Mouse (Mus musculus): ENCODE data around the gene Rab5c. TPM values are rescaled to one million over a fixed set of nuclear protein-coding genes. Genes with fewer than 3 reads are reported as not detected.

Rab5c gene
- polyA plus RNA-seq (2014; fragmentation: Illumina TruSeq; extraction: RNeasy Lipid Tissue Mini Kit (QIAGEN cat#74804); ENCODE audit: low replicate concordance) = 45.0 TPM

GRCm38 (mm10) chr11:100738066-100738604 is at the start of gene Rab5c:
Gene Rab5c, minus strand, starts transcription at chr11:100738215.

GRCm38 (mm10) chr11:100770646-100771408 is 32.8 kb upstream of the Rab5c start, which contains the start of gene Ghdc:
Gene Ghdc, minus strand, starts transcription at chr11:100770957.

GRCm38 (mm10) chr11:100762831-100763230 is 24.8 kb upstream of the Rab5c start, which contains the start of gene Hcrt:
Gene Hcrt, minus strand, starts transcription at chr11:100762931.

GRCm38 (mm10) chr11:100759611-100760233 is 21.7 kb upstream of the Rab5c start, which contains the start of gene Kcnh4:
Gene Kcnh4, minus strand, starts transcription at chr11:100759942.

GRCm38 (mm10) chr11:100713735-100714533 is 24.1 kb downstream of the Rab5c start, which contains the start of gene Hspb9:
Gene Hspb9, plus strand, starts transcription at chr11:100713850.

GRCm38 (mm10) chr11:100711783-100712615 is 26.0 kb downstream of the Rab5c start, which contains the start of gene Kat2a:
Gene Kat2a, minus strand, starts transcription at chr11:100712465.

GRCm38 (mm10) chr11:100703851-100704531 is 34.0 kb downstream of the Rab5c start, which contains the start of gene Dhx58:
Gene Dhx58, minus strand, starts transcription at chr11:100704271.

GRCm38 (mm10) chr11:100692164-100692616 is 45.8 kb downstream of the Rab5c start, which contains the start of gene Zfp385c:
Gene Zfp385c, minus strand, starts transcription at chr11:100692455.

Other genes starting within 250 kb of the Rab5c start
- 28.1 TPM for gene Acly, start 210.2 kb downstream of the Rab5c start, polyA plus RNA-seq (2014; fragmentation: Illumina TruSeq; extraction: RNeasy Lipid Tissue Mini Kit (QIAGEN cat#74804); ENCODE audit: low replicate concordance)
- gene Ttc25, start 192.6 kb downstream of the Rab5c start, polyA plus RNA-seq (2014; fragmentation: Illumina TruSeq; extraction: RNeasy Lipid Tissue Mini Kit (QIAGEN cat#74804); ENCODE audit: low replicate concordance) = not detected
- 3.5 TPM for gene Cnp, start 163.3 kb downstream of the Rab5c start, polyA plus RNA-seq (2014; fragmentation: Illumina TruSeq; extraction: RNeasy Lipid Tissue Mini Kit (QIAGEN cat#74804); ENCODE audit: low replicate concordance)
- 2.9 TPM for gene Nkiras2, start 119.0 kb downstream of the Rab5c start, polyA plus RNA-seq (2014; fragmentation: Illumina TruSeq; extraction: RNeasy Lipid Tissue Mini Kit (QIAGEN cat#74804); ENCODE audit: low replicate concordance)
- 243 TPM for gene Dnajc7, start 118.0 kb downstream of the Rab5c start, polyA plus RNA-seq (2014; fragmentation: Illumina TruSeq; extraction: RNeasy Lipid Tissue Mini Kit (QIAGEN cat#74804); ENCODE audit: low replicate concordance)
- gene Zfp385c, start 45.8 kb downstream of the Rab5c start, polyA plus RNA-seq (2014; fragmentation: Illumina TruSeq; extraction: RNeasy Lipid Tissue Mini Kit (QIAGEN cat#74804); ENCODE audit: low replicate concordance) = not detected
- 0.45 TPM for gene Dhx58, start 33.9 kb downstream of the Rab5c start, polyA plus RNA-seq (2014; fragmentation: Illumina TruSeq; extraction: RNeasy Lipid Tissue Mini Kit (QIAGEN cat#74804); ENCODE audit: low replicate concordance)
- 0.48 TPM for gene Kat2a, start 25.8 kb downstream of the Rab5c start, polyA plus RNA-seq (2014; fragmentation: Illumina TruSeq; extraction: RNeasy Lipid Tissue Mini Kit (QIAGEN cat#74804); ENCODE audit: low replicate concordance)
- gene Hspb9, start 24.4 kb downstream of the Rab5c start, polyA plus RNA-seq (2014; fragmentation: Illumina TruSeq; extraction: RNeasy Lipid Tissue Mini Kit (QIAGEN cat#74804); ENCODE audit: low replicate concordance) = not detected
- not detected for gene Kcnh4, start 21.7 kb upstream of the Rab5c start, polyA plus RNA-seq (2014; fragmentation: Illumina TruSeq; extraction: RNeasy Lipid Tissue Mini Kit (QIAGEN cat#74804); ENCODE audit: low replicate concordance)
- gene Hcrt, start 24.7 kb upstream of the Rab5c start, polyA plus RNA-seq (2014; fragmentation: Illumina TruSeq; extraction: RNeasy Lipid Tissue Mini Kit (QIAGEN cat#74804); ENCODE audit: low replicate concordance) = not detected
- 1.7 TPM for gene Ghdc, start 32.7 kb upstream of the Rab5c start, polyA plus RNA-seq (2014; fragmentation: Illumina TruSeq; extraction: RNeasy Lipid Tissue Mini Kit (QIAGEN cat#74804); ENCODE audit: low replicate concordance)
- 2.1 TPM for gene Stat5b, start 112.5 kb upstream of the Rab5c start, polyA plus RNA-seq (2014; fragmentation: Illumina TruSeq; extraction: RNeasy Lipid Tissue Mini Kit (QIAGEN cat#74804); ENCODE audit: low replicate concordance)
- gene Stat5a, start 121.1 kb upstream of the Rab5c start, polyA plus RNA-seq (2014; fragmentation: Illumina TruSeq; extraction: RNeasy Lipid Tissue Mini Kit (QIAGEN cat#74804); ENCODE audit: low replicate concordance) = 1.2 TPM
- gene Stat3, start 201.3 kb upstream of the Rab5c start, polyA plus RNA-seq (2014; fragmentation: Illumina TruSeq; extraction: RNeasy Lipid Tissue Mini Kit (QIAGEN cat#74804); ENCODE audit: low replicate concordance) = 18.7 TPM
- 15.7 TPM for gene Cavin1, start 232.7 kb upstream of the Rab5c start, polyA plus RNA-seq (2014; fragmentation: Illumina TruSeq; extraction: RNeasy Lipid Tissue Mini Kit (QIAGEN cat#74804); ENCODE audit: low replicate concordance)